Mouse (Mus musculus) limb, embryonic 11.5 days (tissue): ENCODE results near the gene Ift27. TPM values are rescaled to one million over a fixed set of nuclear protein-coding genes. Genes with fewer than 3 reads are reported as not detected.
A peak's percentile ranks its signal among the peaks of the same experiment; 100 is the strongest.

Experiments
- ATAC-seq: fragments of 200-750 bp; cut with Nextera tagmentation; 2 replicates; pipeline ENCODE4 v1.8.0; 2017; ENCODE audit warnings: low read depth; ENCODE audit not compliant: insufficient number of reproducible peaks, low FRiP score, low TSS enrichment
- DNase-seq: peaks from one replicate; pipeline ENCODE4 v3.0.0-alpha.2; 2015; ENCODE audit warnings: low spot score
- H3K27ac ChIP-seq: fragments of 300-500 bp; sonication (generic); replicated peaks from 2 replicates; pipeline ENCODE4 v1.5.1; 2014; ENCODE audit warnings: low read depth, mild to moderate bottlenecking, low read length
- H3K27me3 ChIP-seq: fragments of 300-500 bp; sonication (generic); 2 replicates; pipeline ENCODE4 v1.6.1; 2014; ENCODE audit warnings: mild to moderate bottlenecking, low read length, mixed read lengths; ENCODE audit not compliant: control insufficient read depth, insufficient read depth
- H3K36me3 ChIP-seq: fragments of 300-500 bp; sonication (generic); 2 replicates; pipeline ENCODE4 v1.6.1; 2014; ENCODE audit warnings: mild to moderate bottlenecking, low read length, moderate library complexity, mixed read lengths; ENCODE audit not compliant: control insufficient read depth, insufficient read depth
- H3K4me1 ChIP-seq: fragments of 300-500 bp; sonication (generic); 2 replicates; pipeline ENCODE4 v1.6.1; 2014; ENCODE audit warnings: low read length, mixed read lengths; ENCODE audit not compliant: control insufficient read depth, insufficient read depth
- H3K4me2 ChIP-seq: fragments of 300-500 bp; sonication (generic); 2 replicates; pipeline ENCODE4 v1.6.1; 2014; ENCODE audit warnings: low read depth, mild to moderate bottlenecking, moderate library complexity; ENCODE audit not compliant: severe bottlenecking
- H3K4me3 ChIP-seq: fragments of 300-500 bp; sonication (generic); 2 replicates; pipeline ENCODE4 v1.5.1; 2014; ENCODE audit warnings: low read depth, low read length
- H3K9ac ChIP-seq: fragments of 300-500 bp; sonication (generic); 2 replicates; pipeline ENCODE4 v1.6.1; 2014; ENCODE audit warnings: mild to moderate bottlenecking, low read length
- H3K9me3 ChIP-seq: fragments of 300-500 bp; sonication (generic); 2 replicates; pipeline ENCODE4 v1.6.1; 2016; ENCODE audit warnings: low read length; ENCODE audit not compliant: control insufficient read depth
- WGBS: fragments of 180-500 bp; shearing (Covaris S2); extraction: QIAGEN DNeasy Blood & Tissue Kit; methylation state at CpG from one replicate; pipeline ENCODE4 v1.1.7; 2014; 5-methylcytosine and 5-hydroxymethylcytosine counted together
- polyA plus RNA-seq: library from polyadenylated mRNA; unstranded; fragments of >200 nt; fragmentation: Nextera tagmentation; extraction: Ambion mirVana; gene quantifications from 2 replicates; pipeline ENCODE4 v1.2.1, GENCODE M21; 2014

Ift27 gene
- polyA plus RNA-seq: 111 and 119 TPM in 2 replicates

- H3K27ac ChIP-seq: no peak within 1 kb of the TSS
- DNase-seq (peak; percentile 98), ATAC-seq (peak; percentile 94)
- 2% methylated on average over 40 of the region's 40 CpGs for WGBS
- H3K4me3 ChIP-seq: peak within 1 kb of the TSS; percentile 72
- no peaks in the 10 kb centered on the region for H3K27me3 ChIP-seq
- H3K4me1 ChIP-seq: peaks cover 8% of the 10 kb centered on the region; the same call in 1 of the 2 replicates
- no peaks in the 10 kb centered on the region; the same call in 1 of the 2 replicates for H3K36me3 ChIP-seq
- H3K9me3 ChIP-seq: no peaks in the 10 kb centered on the region
- peak within 1 kb of the TSS; percentile 73 for H3K9ac ChIP-seq
- peak within 1 kb of the TSS; percentile 79 for H3K4me2 ChIP-seq
Observed at GRCm38 (mm10) chr15:78173972-78174886, at the start of gene Ift27. TSS of gene Ift27 (minus strand) at chr15:78174107.

GRCm38 (mm10) chr15:78215269-78215668, 41.4 kb upstream of the Ift27 start:
- ATAC-seq (no peak), DNase-seq (no peak)
- H3K9me3 ChIP-seq: no peaks in the 10 kb centered on the region
- H3K36me3 ChIP-seq: no peaks in the 10 kb centered on the region
- no peaks in the 10 kb centered on the region for H3K27me3 ChIP-seq
- H3K4me2 ChIP-seq: no peak overlapping the region
- H3K4me3 ChIP-seq: no peak overlapping the region
- H3K4me1 ChIP-seq: no peaks in the 10 kb centered on the region
- H3K27ac ChIP-seq: no peak overlapping the region
- 84% methylated on average over 9 of the region's 9 CpGs for WGBS
- H3K9ac ChIP-seq: no peak overlapping the region

GRCm38 (mm10) chr15:78211367-78211766, 37.5 kb upstream of the Ift27 start:
- ATAC-seq (no peak), DNase-seq (no peak)
- no peaks in the 10 kb centered on the region for H3K36me3 ChIP-seq
- H3K4me2 ChIP-seq: no peak overlapping the region
- no peak overlapping the region for H3K27ac ChIP-seq
- no peak overlapping the region for H3K4me3 ChIP-seq
- no peaks in the 10 kb centered on the region for H3K4me1 ChIP-seq
- H3K9me3 ChIP-seq: no peaks in the 10 kb centered on the region
- no peaks in the 10 kb centered on the region for H3K27me3 ChIP-seq
- WGBS: 83% methylated on average over 8 of the region's 8 CpGs
- H3K9ac ChIP-seq: no peak overlapping the region

GRCm38 (mm10) chr15:78210203-78210602, 36.3 kb upstream of the Ift27 start:
- no peak overlapping the region for H3K9ac ChIP-seq
- no peak overlapping the region for H3K4me3 ChIP-seq
- H3K9me3 ChIP-seq: no peaks in the 10 kb centered on the region
- 82% methylated on average over 4 of the region's 4 CpGs for WGBS
- H3K4me2 ChIP-seq: no peak overlapping the region
- DNase-seq: no peak
- no peak for ATAC-seq
- no peaks in the 10 kb centered on the region for H3K36me3 ChIP-seq
- no peaks in the 10 kb centered on the region for H3K4me1 ChIP-seq
- no peak overlapping the region for H3K27ac ChIP-seq
- H3K27me3 ChIP-seq: peaks cover 3% of the 10 kb centered on the region; the same call in 1 of the 2 replicates

GRCm38 (mm10) chr15:78206312-78206711, 32.4 kb upstream of the Ift27 start, which contains the start of gene Pvalb:
TSS of gene Pvalb (minus strand) at chr15:78206400.
- Histone ChIP-seq H3K36me3 (no peaks in the 10 kb centered on the region), H3K9me3 (no peaks in the 10 kb centered on the region), H3K4me3 (no peak within 1 kb of the TSS), H3K4me1 (no peaks in the 10 kb centered on the region), H3K27ac (no peak within 1 kb of the TSS), H3K4me2 (no peak within 1 kb of the TSS), H3K27me3 (peaks cover 25% of the 10 kb centered on the region), H3K9ac (no peak within 1 kb of the TSS)
- ATAC-seq (no peak), DNase-seq (no peak)
- WGBS: 83% methylated on average over 7 of the region's 7 CpGs

GRCm38 (mm10) chr15:78205192-78205591, 31.3 kb upstream of the Ift27 start:
- Histone ChIP-seq H3K36me3 (no peaks in the 10 kb centered on the region), H3K4me2 (no peak overlapping the region), H3K4me3 (no peak overlapping the region), H3K4me1 (no peaks in the 10 kb centered on the region), H3K9me3 (no peaks in the 10 kb centered on the region), H3K9ac (no peak overlapping the region), H3K27ac (no peak overlapping the region), H3K27me3 (peaks cover 25% of the 10 kb centered on the region)
- no peak for ATAC-seq
- no peak for DNase-seq
- 34% methylated on average over 3 of the region's 3 CpGs for WGBS

GRCm38 (mm10) chr15:78204053-78204847, 30.3 kb upstream of the Ift27 start:
- Histone ChIP-seq H3K4me2 (peak overlapping the region; percentile 45; the same call in 1 of the 2 replicates), H3K9ac (no peak overlapping the region; the same call in 1 of the 2 replicates), H3K4me1 (no peaks in the 10 kb centered on the region), H3K4me3 (peak overlapping the region; percentile 24), H3K27ac (no peak overlapping the region), H3K27me3 (peaks cover 25% of the 10 kb centered on the region), H3K9me3 (no peaks in the 10 kb centered on the region), H3K36me3 (no peaks in the 10 kb centered on the region)
- WGBS: 2% methylated on average over 41 of the region's 41 CpGs
- peak; percentile 62 for DNase-seq
- no peak for ATAC-seq

- Histone ChIP-seq H3K9ac (no peak overlapping the region), H3K4me3 (no peak overlapping the region), H3K9me3 (no peaks in the 10 kb centered on the region), H3K36me3 (no peaks in the 10 kb centered on the region), H3K4me2 (no peak overlapping the region), H3K27ac (no peak overlapping the region), H3K27me3 (no peaks in the 10 kb centered on the region), H3K4me1 (no peaks in the 10 kb centered on the region)
- no peak for ATAC-seq
- no peak for DNase-seq
- WGBS: 69% methylated on average over 28 of the region's 28 CpGs
Observed at GRCm38 (mm10) chr15:78195096-78195880, 21.4 kb upstream of the Ift27 start.
